Mouse (Mus musculus): Measurements from ENCODE around the gene Asb2. TPM values are rescaled to one million over a fixed set of nuclear protein-coding genes. Genes with fewer than 3 reads are reported as not detected.

Gene Asb2
- polyA plus RNA-seq (2015; fragmentation: Nextera tagmentation; extraction: Ambion mirVana): 130 and 133 TPM in 2 replicates

GRCm38 (mm10) chr12:103355746-103356414 lies at the start of gene Asb2:
Gene Asb2, minus strand, starts transcription at chr12:103356001.

GRCm38 (mm10) chr12:103388505-103389347 lies 32.9 kb upstream of the Asb2 start, which contains the start of gene Otub2:
Gene Otub2, plus strand, starts transcription at chr12:103388682.

GRCm38 (mm10) chr12:103310744-103311267 lies 45.0 kb downstream of the Asb2 start, which contains the start of gene Fam181a:
Gene Fam181a, plus strand, starts transcription at chr12:103310975.

Other genes with a start within 250 kb of the Asb2 start
- gene Prima1, start 113.9 kb downstream of the Asb2 start, polyA plus RNA-seq (2015; fragmentation: Nextera tagmentation; extraction: Ambion mirVana): 0.32 and 0.50 TPM in 2 replicates
- gene Fam181a, start 45.0 kb downstream of the Asb2 start, polyA plus RNA-seq (2015; fragmentation: Nextera tagmentation; extraction: Ambion mirVana): not detected in 2 replicates
- 4.9 and 5.3 TPM in 2 replicates for gene Otub2, start 32.7 kb upstream of the Asb2 start, polyA plus RNA-seq (2015; fragmentation: Nextera tagmentation; extraction: Ambion mirVana)
- 0.24 TPM in 1 of 2 replicates, not detected in the other for gene 9330161L09Rik, start 51.8 kb upstream of the Asb2 start, polyA plus RNA-seq (2015; fragmentation: Nextera tagmentation; extraction: Ambion mirVana)
- gene Ddx24, start 69.8 kb upstream of the Asb2 start, polyA plus RNA-seq (2015; fragmentation: Nextera tagmentation; extraction: Ambion mirVana): 66.8 and 72.5 TPM in 2 replicates
- gene Ifi27, start 78.2 kb upstream of the Asb2 start, polyA plus RNA-seq (2015; fragmentation: Nextera tagmentation; extraction: Ambion mirVana): 75.3 and 130 TPM in 2 replicates
- gene Ifi27l2a, start 87.7 kb upstream of the Asb2 start, polyA plus RNA-seq (2015; fragmentation: Nextera tagmentation; extraction: Ambion mirVana): 88.9 and 116 TPM in 2 replicates
- not detected in 2 replicates for gene Ifi27l2b, start 101.2 kb upstream of the Asb2 start, polyA plus RNA-seq (2015; fragmentation: Nextera tagmentation; extraction: Ambion mirVana)
- 0.06 and 0.22 TPM in 2 replicates for gene Ppp4r4, start 176.3 kb upstream of the Asb2 start, polyA plus RNA-seq (2015; fragmentation: Nextera tagmentation; extraction: Ambion mirVana)